ENCODE assay signal across 12 mouse cellular contexts in the genomic region with DNA sequence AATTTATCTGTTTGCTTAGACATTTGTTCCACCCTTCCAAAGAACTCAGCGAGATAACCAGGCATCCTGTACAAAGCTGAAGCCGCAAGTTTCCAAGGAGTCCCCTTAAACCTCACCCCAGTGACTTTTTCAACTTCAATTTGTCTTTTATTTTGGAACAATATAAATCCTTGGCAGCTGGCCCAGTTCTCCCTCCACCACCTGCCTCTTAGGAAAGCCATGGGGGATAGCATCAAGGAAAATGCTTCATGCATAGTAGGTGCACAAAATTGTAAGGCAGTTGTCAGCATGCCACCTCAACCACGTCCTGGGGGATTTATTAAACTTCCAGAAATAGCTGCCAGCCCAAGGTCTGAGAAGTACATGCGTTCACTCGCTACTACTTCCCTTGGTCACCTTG.
DNase-seq lines count a peak whose midpoint lies in the region; ATAC-seq and TF ChIP-seq lines count a peak whose summit lies in the region.
"Had no signal": no experiment of that assay in that cellular context is flagged by ENCODE, and none has a peak within 500 bp of the region (broad histone marks: within the 10 kb centered on the region; RNA-seq: fewer than 3 reads in every experiment).

No protein-coding gene starts in this region.

- DNase-seq in heart, adult 8-10 months (ENCODE audit: low spot score), result no peak
- DNase-seq in brain, embryonic 14.5 days (ENCODE audit: low read depth), result peak; percentile 53
- peak; percentile 20 for DNase-seq in forebrain, embryonic 14.5 days (ENCODE audit: low spot score)
- DNase-seq in midbrain, embryonic 10.5 days (ENCODE audit: low spot score), result no peak
- DNase-seq in urinary bladder, adult 2 months (ENCODE audit: low spot score), result no peak
- DNase-seq in embryo, embryonic 11 days, result no peak
- DNase-seq: cerebellum, postnatal 36 days; heart, postnatal 10 days had no signal

- no peaks in the 10 kb centered on the region for H3K9me3 ChIP-seq in heart, embryonic 16.5 days (replicated peaks; ENCODE audit: control insufficient read depth, low read length)
- no peaks in the 10 kb centered on the region for H3K9me3 ChIP-seq in forebrain, embryonic 14.5 days (replicated peaks; ENCODE audit: control insufficient read depth, low read length)
- H3K9me3 ChIP-seq in midbrain, embryonic 10.5 days (replicated peaks), result no peaks in the 10 kb centered on the region
- H3K9me3 ChIP-seq: liver, embryonic 15.5 days had no signal

- no peak for TF ChIP-seq POLR2A in brain, embryonic 14.5 days (IDR thresholded peaks at IDR 0.05; ENCODE audit: borderline replicate concordance, extremely low read depth, insufficient read depth, insufficient read length, poor library complexity, severe bottlenecking)

- no peak overlapping the region for H3K4me3 ChIP-seq in heart, embryonic 16.5 days (ENCODE audit: low read length)
- no peak overlapping the region for H3K4me3 ChIP-seq in forebrain, embryonic 14.5 days (ENCODE audit: low read depth, low read length)
- H3K4me3 ChIP-seq in midbrain, embryonic 10.5 days, result no peak overlapping the region; the same call in 1 of the 2 replicates
- H3K4me3 ChIP-seq: liver, embryonic 15.5 days had no signal

- no peaks in the 10 kb centered on the region for H3K36me3 ChIP-seq in heart, embryonic 16.5 days (ENCODE audit: control insufficient read depth, insufficient read depth)
- H3K36me3 ChIP-seq in forebrain, embryonic 14.5 days (ENCODE audit: control insufficient read depth, insufficient read depth, low read length), result no peaks in the 10 kb centered on the region
- no peaks in the 10 kb centered on the region for H3K36me3 ChIP-seq in midbrain, embryonic 10.5 days
- H3K36me3 ChIP-seq: liver, embryonic 15.5 days had no signal

- peaks cover 5% of the 10 kb centered on the region; the same call in 1 of the 2 replicates for H3K4me1 ChIP-seq in heart, embryonic 16.5 days (ENCODE audit: control insufficient read depth, insufficient read depth, low read length)
- H3K4me1 ChIP-seq in forebrain, embryonic 14.5 days (ENCODE audit: control insufficient read depth, insufficient read depth, low read length), result peaks cover 36% of the 10 kb centered on the region
- H3K4me1 ChIP-seq in midbrain, embryonic 10.5 days, result peaks cover 26% of the 10 kb centered on the region
- H3K4me1 ChIP-seq: liver, embryonic 15.5 days had no signal

- H3K4me2 ChIP-seq in heart, embryonic 16.5 days (ENCODE audit: low read depth, low read length), result no peak overlapping the region
- 0 out of 2 replicates have a peak overlapping the region, but pooled peaks have one; percentile 26 for H3K4me2 ChIP-seq in forebrain, embryonic 14.5 days (ENCODE audit: low read length)
- H3K4me2 ChIP-seq: liver, embryonic 15.5 days had no signal

- H3K27me3 ChIP-seq in heart, embryonic 16.5 days (ENCODE audit: control insufficient read depth, insufficient read depth, low read length), result no peaks in the 10 kb centered on the region
- no peaks in the 10 kb centered on the region for H3K27me3 ChIP-seq in forebrain, embryonic 14.5 days (replicated peaks; ENCODE audit: control insufficient read depth, insufficient read depth, low read length)
- H3K27me3 ChIP-seq in midbrain, embryonic 10.5 days (ENCODE audit: low read depth, poor library complexity, severe bottlenecking), result no peaks in the 10 kb centered on the region
- H3K27me3 ChIP-seq: liver, embryonic 15.5 days; Patski had no signal

- 38% methylated on average over 5 of the region's 5 CpGs for WGBS in heart, embryonic 16.5 days
- 22% methylated on average over 5 of the region's 5 CpGs for WGBS in forebrain, embryonic 14.5 days
- 58% methylated on average over 5 of the region's 5 CpGs for WGBS in midbrain, embryonic 10.5 days

- TF ChIP-seq CTCF in brain, embryonic 14.5 days (IDR thresholded peaks at IDR 0.05; ENCODE audit: borderline replicate concordance, extremely low read depth, insufficient read depth, insufficient read length), result no peak

- H3K27ac ChIP-seq in heart, embryonic 16.5 days (ENCODE audit: low read length), result no peak overlapping the region
- peak overlapping the region; percentile 63; the same call in 1 of the 2 replicates for H3K27ac ChIP-seq in forebrain, embryonic 14.5 days (ENCODE audit: low read depth, low read length)
- peak overlapping the region; percentile 67 for H3K27ac ChIP-seq in midbrain, embryonic 10.5 days (replicated peaks)
- H3K27ac ChIP-seq: liver, embryonic 15.5 days had no signal

- 0 out of 2 replicates have a peak, but pooled peaks have one; percentile 23 for ATAC-seq in heart, embryonic 16.5 days (replicated peaks; ENCODE audit: extremely low read depth, insufficient read depth, low FRiP score)
- ATAC-seq in forebrain, embryonic 14.5 days, result no peak
- ATAC-seq in CD4-positive, CD25-positive, alpha-beta regulatory T cell, adult 4 months, result no peak
- ATAC-seq: Patski had no signal

- no peak overlapping the region for H3K9ac ChIP-seq in heart, embryonic 16.5 days (ENCODE audit: low read length)
- no peak overlapping the region for H3K9ac ChIP-seq in forebrain, embryonic 14.5 days (ENCODE audit: low read length)
- H3K9ac ChIP-seq: liver, embryonic 15.5 days had no signal

Comparison
In these comparisons a context has a peak if more than half of its experiments do, and no peak if none do; other contexts are left out.
1. DNase-seq: peak in brain, embryonic 14.5 days (single experiment) and forebrain, embryonic 14.5 days (single experiment); none in heart, adult 8-10 months (single experiment), midbrain, embryonic 10.5 days (single experiment), urinary bladder, adult 2 months (single experiment) and embryo, embryonic 11 days (single experiment).